Mouse (Mus musculus) c-Kit-positive CD71-negative TER-119-negative erythroid progenitor cells, embryonic 14.5 days (primary cell): ENCODE measurements around the gene Tpo.

Experiments used
- DNase-seq: peaks from one replicate; pipeline ENCODE4 v3.0.0-alpha.2; 2013; ENCODE audit warnings: low read depth

Tpo gene

DNA sequence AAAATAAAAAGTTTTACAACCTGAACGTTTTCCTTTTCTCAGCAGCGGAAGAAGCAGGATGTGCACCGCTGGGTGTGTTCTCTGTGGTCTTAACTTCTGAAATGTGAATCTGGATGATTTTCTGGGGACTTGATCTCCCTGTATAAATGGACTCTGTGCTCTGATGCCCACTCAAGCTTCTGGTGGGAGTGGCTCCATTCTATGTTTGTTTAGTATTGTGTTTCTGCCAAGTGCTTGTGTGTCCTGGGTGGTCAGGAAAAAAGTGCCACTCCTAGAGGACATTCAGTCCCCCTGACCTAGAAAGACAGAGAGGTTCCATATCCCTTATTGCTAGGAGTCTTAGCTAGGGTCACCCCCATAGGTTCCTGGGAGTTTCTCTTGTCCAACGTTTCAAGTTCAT is at the start of gene Tpo:
Gene Tpo (minus strand): TSS at position 101 of the 400 bp plus-strand sequence.
- DNase-seq: no peak

DNA sequence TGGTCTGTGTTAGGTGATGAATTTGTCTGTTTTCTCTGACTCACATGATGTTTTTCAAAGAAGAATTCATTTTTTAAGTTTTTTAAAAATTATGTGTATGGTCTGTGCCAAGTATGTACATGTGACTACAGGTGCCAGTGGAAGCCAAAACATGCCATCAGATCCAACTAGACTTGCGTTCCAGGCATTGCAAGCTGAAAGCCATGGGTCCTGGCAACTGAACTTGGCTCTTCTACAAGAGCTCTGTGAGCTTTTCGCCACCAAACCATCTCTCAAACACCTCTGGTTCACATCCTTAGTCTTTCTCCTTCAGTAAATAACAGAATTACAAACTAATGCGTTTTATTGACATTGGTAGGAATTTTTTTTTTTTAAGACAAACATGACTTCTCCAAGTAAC is 49.3 kb upstream of the Tpo start:
- DNase-seq: no peak

- no peak for DNase-seq
Observed at GRCm38 (mm10) chr12:30179623-30180022, 47.2 kb upstream of the Tpo start.

DNA sequence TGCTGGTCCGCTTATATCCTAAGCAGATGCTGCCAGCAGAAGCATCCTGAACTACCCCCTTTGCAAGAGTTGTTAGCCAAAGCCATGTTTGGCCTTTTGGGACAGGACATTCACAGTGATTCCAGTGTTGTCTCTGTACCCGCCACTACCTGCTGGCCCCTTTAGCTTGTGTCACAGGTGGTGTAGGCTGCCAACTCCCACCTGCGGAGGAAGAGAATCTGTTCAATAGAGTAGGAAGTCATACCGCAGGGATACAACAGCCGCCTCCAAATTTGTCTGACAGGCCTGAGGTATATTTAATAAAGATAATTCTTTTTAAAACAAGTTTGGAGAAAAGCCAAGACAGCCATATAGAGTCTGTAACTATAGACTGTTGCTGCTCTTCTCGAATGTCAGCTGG is 45.5 kb upstream of the Tpo start:
- no peak for DNase-seq

- DNase-seq: no peak
Observed at GRCm38 (mm10) chr12:30177529-30177928, 45.1 kb upstream of the Tpo start.

GRCm38 (mm10) chr12:30168491-30168890 is 36.1 kb upstream of the Tpo start:
- no peak for DNase-seq

DNA sequence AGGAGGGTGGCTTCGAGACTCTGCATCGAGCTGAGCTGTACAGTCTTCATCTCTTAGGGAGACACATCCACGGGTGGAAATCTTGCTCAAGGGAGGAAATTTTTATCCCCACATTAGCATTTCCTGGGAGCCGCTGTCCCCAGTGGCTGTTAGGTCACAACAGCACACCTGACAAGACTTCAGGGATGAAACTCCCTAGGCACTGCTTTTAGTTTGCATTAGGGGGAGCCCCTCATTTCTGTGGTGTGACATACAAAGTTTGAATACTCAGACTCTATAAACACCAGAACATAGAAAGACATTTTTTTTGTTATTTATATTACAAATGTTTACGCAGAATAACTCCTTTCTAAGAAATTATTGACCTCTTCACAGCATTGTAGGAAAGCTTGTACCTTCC is 32.1 kb upstream of the Tpo start:
- DNase-seq: no peak

DNA sequence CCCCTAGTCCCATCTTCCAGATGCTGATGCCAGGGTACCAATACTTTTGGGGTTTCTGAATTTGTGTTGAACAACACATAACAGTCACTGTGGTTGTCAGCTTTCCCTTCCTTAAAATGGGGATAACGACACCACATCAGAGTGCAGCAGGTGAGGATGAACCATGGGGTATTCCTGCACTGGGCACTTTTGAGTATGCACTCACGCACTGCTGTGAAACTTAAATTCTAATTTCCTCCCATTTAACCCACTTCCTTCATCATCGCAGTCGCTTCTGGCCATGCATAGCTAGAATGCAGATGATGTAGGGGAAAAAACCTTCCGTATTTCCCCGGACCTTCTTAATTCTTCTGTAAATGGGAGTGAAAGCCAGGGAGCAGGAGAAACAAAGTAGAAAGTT is 31.6 kb upstream of the Tpo start:
- no peak for DNase-seq

- no peak for DNase-seq
Observed at GRCm38 (mm10) chr12:30161731-30162406, 29.4 kb upstream of the Tpo start.

- DNase-seq: no peak
Observed at GRCm38 (mm10) chr12:30160475-30160874, 28.1 kb upstream of the Tpo start.

GRCm38 (mm10) chr12:30159788-30160187 is 27.4 kb upstream of the Tpo start:
- DNase-seq: no peak

DNA sequence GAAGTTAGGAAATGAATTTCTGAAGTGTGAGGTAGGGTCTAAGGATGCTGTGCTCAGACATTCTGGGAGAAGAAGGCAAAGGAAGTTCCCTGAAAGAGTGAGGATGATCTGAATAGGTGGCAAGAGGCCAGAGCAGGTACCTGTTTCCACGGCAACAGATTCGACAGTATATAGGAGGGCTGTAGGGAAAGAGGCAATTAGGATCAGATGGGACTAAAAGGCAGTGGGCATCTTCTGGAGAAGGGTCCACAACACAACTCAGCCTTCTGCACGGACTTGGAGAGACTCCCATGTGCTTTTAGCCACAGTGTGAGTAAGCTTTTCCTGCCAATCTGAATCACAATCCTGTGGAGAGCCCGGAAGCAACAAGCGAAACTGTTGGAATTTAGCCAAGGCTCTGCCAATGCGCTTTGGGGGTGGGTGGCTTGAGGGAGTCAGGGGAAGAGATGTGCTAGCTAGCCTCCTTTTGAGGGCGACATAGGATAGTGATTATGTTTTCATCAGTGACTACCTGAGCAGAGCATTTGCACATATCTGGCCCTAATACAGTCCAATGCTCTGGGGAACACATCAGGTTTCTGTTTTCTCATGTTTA is 21.8 kb upstream of the Tpo start:
- DNase-seq: no peak

GRCm38 (mm10) chr12:30142085-30142484 is 9.7 kb upstream of the Tpo start:
- no peak for DNase-seq

DNA sequence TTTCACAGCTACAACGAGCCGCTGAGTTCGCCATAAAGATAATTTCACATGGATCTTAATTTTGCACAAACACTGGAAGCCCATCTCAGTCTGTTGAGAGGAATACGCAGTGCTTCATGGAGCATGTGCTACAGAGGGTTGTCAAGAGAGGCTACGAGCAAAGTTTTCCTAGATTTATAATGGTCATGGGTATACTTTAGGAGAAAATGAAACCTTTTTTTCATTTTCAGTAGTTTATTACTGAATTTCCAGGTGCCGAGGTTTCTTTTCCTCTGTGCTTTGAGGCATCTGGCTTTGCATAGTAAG is 3.1 kb downstream of the Tpo start:
- DNase-seq: no peak

- DNase-seq: peak; percentile 16
Observed at GRCm38 (mm10) chr12:30128561-30129410, 3.6 kb downstream of the Tpo start.

DNA sequence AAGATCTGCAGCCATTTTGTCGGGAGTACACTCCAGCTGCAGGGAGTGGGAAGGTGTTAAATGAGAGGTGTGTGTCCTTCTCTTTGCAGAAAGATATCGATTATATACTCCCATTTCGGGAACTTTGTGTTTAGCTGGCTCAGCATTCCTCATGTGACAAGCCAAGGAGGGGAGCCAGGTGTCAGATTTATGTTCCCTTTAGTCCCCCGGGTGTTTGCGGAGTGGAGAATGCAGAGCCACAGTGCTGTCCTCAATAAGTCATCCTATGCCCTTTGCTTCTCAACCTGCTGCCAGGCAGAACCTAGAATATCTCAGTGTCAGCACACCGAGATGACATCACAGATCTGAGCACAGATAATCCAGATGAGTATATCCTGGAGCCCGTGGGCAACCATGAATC is 10.1 kb downstream of the Tpo start:
- DNase-seq: no peak

DNA sequence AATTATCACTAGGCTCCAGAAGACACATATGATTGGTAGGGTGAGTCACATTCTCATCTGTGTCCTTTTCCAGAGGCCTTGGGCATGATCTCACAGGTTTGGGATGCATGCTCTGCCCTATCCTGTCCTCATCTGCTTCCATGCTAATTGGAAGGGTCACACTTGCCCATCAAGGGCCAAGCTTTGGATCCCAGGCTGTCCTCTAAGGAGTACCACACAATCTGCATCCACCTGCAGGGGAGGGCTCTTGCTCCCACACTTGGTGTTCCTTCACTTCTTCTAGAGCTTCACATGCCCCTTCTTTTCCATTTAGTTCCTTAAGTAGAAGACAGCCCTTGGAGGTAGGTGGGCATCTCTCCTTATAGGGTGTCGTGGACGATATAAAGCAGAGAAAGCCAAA is 20.2 kb downstream of the Tpo start:
- no peak for DNase-seq

GRCm38 (mm10) chr12:30109646-30110605 is 22.5 kb downstream of the Tpo start:
- DNase-seq: no peak

DNA sequence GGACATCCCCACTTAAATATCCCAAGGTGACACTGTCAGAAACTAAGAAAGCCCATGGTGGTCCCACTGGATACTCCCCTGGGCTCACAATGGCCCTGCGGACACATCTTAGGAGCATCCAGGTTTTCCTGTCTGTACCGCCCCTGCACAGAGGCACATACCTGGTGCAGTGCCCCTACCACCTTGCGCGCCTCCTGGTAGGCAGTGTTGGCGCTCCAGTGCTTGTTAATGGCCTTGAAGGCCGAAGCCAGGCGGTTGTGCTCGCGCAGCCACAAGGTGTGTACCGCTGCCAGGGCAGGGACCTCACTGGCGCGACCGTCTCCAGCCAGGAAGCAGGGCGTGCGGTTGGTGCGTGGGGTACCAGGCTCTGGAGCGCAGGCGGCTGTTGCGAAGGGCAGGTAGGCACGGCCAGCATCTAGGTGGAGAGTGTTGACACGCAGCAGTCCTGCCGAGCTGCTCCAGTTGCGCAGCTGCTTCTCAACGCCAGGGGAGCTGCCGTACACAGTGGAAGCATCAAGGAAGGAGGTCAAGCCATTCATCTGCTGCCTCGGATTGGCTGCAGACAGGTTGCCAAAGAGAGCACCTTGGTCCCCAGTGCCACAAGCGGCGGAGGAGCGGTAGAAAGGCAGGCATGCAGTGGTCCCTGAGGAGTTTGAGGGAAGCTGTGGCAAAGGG is 29.4 kb downstream of the Tpo start:
- DNase-seq: no peak

GRCm38 (mm10) chr12:30092081-30092480 is 40.3 kb downstream of the Tpo start:
- no peak for DNase-seq

DNA sequence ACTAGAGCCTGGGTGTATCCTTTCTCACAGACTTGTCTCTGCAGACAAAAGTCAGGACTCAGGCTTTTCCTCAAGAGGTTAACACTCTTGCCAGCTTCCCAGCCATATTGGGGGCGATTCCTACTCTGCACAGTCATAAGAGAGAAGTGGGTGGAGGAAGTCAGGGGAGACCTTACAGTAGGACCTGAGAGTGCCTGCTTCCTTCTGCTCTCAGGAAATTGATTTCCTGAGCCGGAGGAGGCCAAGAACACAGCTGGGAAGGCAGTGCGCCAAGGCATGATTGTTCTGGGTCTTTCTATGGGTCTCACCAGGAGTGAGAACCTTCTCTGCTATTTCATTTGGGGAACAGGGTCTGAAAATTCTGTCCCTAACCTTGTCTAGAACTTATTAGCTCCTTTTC is 48.5 kb downstream of the Tpo start:
- no peak for DNase-seq

GRCm38 (mm10) chr12:30077056-30077455 is 55.4 kb downstream of the Tpo start:
- no peak for DNase-seq
